Mouse (Mus musculus): ENCODE measurements around the gene Egfl8. TPM values are rescaled to one million over a fixed set of nuclear protein-coding genes. Genes with fewer than 3 reads are reported as not detected.

Egfl8 gene
- polyA plus RNA-seq, 1 experiment from 2014 or later: 7.0 TPM

DNA sequence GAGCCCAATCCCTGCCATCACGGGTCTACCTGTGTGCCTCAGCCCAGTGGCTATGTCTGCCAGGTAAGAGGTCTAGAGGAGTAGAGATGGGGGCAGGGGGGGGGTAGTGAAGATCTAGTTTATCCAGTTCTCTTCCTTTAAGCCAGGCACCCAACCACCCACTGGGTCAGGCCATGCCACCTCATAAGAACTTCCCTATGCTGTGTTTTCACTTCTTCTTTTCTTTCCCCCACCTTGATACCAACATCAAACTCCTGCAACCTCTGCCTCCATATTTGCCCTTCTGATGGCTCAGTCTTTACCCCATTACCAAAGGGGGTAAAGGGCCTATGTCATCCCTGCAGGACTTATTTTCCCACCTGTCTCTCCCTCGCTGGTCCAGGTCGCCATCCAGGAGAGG is 37.7 kb downstream of the Egfl8 start:
- WGBS: 88% methylated on average over 3 of the region's 3 CpGs
- H3K4me3 ChIP-seq (replicated peaks; ENCODE audit: low read length): no peak overlapping the region
- H3K27me3 ChIP-seq (replicated peaks; ENCODE audit: control insufficient read depth, insufficient read depth, low read length): no peaks in the 10 kb centered on the region
- H3K36me3 ChIP-seq (ENCODE audit: control insufficient read depth, insufficient read depth): no peaks in the 10 kb centered on the region
- H3K27ac ChIP-seq (ENCODE audit: low read length): no peak overlapping the region
- no peak for ATAC-seq
- no peaks in the 10 kb centered on the region for H3K9me3 ChIP-seq (ENCODE audit: control insufficient read depth, low read length)
- H3K4me1 ChIP-seq (replicated peaks; ENCODE audit: control insufficient read depth, insufficient read depth, low read length): no peaks in the 10 kb centered on the region
- no peak overlapping the region for H3K9ac ChIP-seq (replicated peaks; ENCODE audit: low read depth, low read length)
- H3K4me2 ChIP-seq (ENCODE audit: low read length): no peak overlapping the region

DNA sequence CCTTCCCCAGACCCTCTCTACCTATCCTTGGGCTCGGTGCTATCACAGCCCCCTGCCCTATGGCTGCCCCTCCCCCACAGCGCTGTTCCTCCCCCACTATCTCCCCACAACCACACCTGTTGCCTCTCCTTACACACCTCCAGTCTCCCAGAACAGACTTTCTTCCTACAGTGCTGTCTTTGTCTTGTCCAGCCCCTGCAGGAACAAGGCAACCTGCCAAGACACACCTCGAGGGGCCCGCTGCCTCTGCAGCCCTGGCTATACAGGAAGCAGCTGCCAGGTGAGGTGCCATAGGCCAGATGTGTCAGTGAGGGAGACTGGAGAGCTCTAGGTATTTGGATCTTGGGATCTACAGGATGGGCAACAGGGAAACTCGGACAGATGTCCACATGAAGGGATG is 39.2 kb downstream of the Egfl8 start:
- Histone ChIP-seq H3K27ac (ENCODE audit: low read length) (no peak overlapping the region), H3K9me3 (ENCODE audit: control insufficient read depth, low read length) (no peaks in the 10 kb centered on the region), H3K36me3 (ENCODE audit: control insufficient read depth, insufficient read depth) (no peaks in the 10 kb centered on the region), H3K4me2 (ENCODE audit: low read length) (no peak overlapping the region), H3K4me3 (replicated peaks; ENCODE audit: low read length) (no peak overlapping the region), H3K4me1 (replicated peaks; ENCODE audit: control insufficient read depth, insufficient read depth, low read length) (no peaks in the 10 kb centered on the region), H3K27me3 (replicated peaks; ENCODE audit: control insufficient read depth, insufficient read depth, low read length) (no peaks in the 10 kb centered on the region), H3K9ac (replicated peaks; ENCODE audit: low read depth, low read length) (no peak overlapping the region)
- ATAC-seq: no peak
- 62% methylated on average over 5 of the region's 5 CpGs for WGBS

DNA sequence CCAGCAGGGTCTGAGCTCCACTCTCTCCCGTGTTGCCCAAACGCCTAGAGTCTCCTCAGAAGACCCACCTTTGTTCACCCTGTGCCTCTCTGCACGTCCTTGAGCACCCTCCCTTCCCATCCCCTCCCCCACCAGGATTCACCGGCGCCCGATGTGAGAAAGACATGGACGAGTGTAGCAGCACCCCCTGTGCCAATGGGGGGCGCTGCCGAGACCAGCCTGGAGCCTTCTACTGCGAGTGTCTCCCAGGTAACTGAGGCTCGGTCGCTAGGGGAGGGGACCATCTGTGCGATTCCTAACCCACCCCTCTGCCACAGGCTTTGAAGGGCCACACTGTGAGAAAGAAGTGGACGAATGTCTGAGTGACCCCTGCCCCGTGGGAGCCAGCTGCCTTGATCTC is 43.4 kb downstream of the Egfl8 start:
- ATAC-seq: no peak
- H3K4me1 ChIP-seq (replicated peaks; ENCODE audit: control insufficient read depth, insufficient read depth, low read length): no peaks in the 10 kb centered on the region

DNA sequence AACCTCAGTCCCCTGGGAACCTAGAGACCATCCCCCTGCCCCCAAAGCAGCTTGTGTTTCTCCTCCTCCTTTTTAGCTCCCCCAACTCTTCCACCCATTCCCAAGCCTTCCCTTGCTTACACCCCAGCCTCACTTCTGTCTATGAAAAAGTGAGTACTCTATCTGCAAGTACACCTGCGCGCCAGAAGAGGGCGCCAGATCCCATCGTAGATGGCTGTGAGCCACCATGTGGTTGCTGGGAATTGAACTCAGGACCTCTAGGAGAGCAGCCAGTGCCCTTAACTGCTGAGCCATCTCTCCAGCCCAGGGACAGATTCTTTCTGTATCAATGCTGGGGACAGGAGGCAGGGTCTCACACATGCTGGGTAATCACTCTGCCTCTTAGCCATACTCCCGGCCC is 43.9 kb downstream of the Egfl8 start:
- H3K4me2 ChIP-seq (ENCODE audit: low read length): no peak overlapping the region
- no peak for ATAC-seq
- no peaks in the 10 kb centered on the region for H3K9me3 ChIP-seq (ENCODE audit: control insufficient read depth, low read length)
- no peak overlapping the region for H3K4me3 ChIP-seq (replicated peaks; ENCODE audit: low read length)
- H3K27me3 ChIP-seq (replicated peaks; ENCODE audit: control insufficient read depth, insufficient read depth, low read length): no peaks in the 10 kb centered on the region
- no peak overlapping the region for H3K9ac ChIP-seq (replicated peaks; ENCODE audit: low read depth, low read length)
- H3K27ac ChIP-seq (ENCODE audit: low read length): no peak overlapping the region
- 16% methylated on average over 5 of the region's 5 CpGs for WGBS
- H3K36me3 ChIP-seq (ENCODE audit: control insufficient read depth, insufficient read depth): no peaks in the 10 kb centered on the region
- H3K4me1 ChIP-seq (replicated peaks; ENCODE audit: control insufficient read depth, insufficient read depth, low read length): no peaks in the 10 kb centered on the region

More for the DNA sequence above, 43.4 kb downstream of the Egfl8 start:
- Histone ChIP-seq H3K27me3 (replicated peaks; ENCODE audit: control insufficient read depth, insufficient read depth, low read length) (no peaks in the 10 kb centered on the region), H3K9me3 (ENCODE audit: control insufficient read depth, low read length) (no peaks in the 10 kb centered on the region), H3K9ac (replicated peaks; ENCODE audit: low read depth, low read length) (no peak overlapping the region), H3K27ac (ENCODE audit: low read length) (no peak overlapping the region), H3K36me3 (ENCODE audit: control insufficient read depth, insufficient read depth) (no peaks in the 10 kb centered on the region), H3K4me3 (replicated peaks; ENCODE audit: low read length) (no peak overlapping the region), H3K4me2 (ENCODE audit: low read length) (no peak overlapping the region)
- WGBS: 11% methylated on average over 15 of the region's 15 CpGs

DNA sequence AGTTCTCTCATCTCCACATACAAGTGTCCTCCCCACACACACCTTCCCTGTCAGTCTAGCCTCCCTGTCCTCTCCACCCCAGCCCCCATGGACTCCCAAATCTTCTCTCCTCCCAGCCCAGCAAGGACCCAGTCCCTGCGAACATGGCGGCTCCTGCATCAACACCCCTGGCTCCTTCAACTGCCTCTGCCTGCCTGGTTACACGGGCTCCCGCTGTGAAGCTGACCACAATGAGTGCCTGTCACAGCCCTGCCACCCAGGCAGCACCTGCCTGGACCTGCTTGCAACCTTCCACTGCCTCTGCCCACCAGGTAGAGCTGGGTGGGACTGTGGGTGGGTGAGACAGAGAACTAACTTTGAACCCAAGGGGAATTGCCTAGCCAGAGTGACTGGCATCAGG is 45.9 kb downstream of the Egfl8 start:
- no peak for ATAC-seq
- WGBS: 66% methylated on average over 4 of the region's 4 CpGs
- H3K36me3 ChIP-seq (ENCODE audit: control insufficient read depth, insufficient read depth): no peaks in the 10 kb centered on the region
- H3K27ac ChIP-seq (ENCODE audit: low read length): no peak overlapping the region
- H3K4me1 ChIP-seq (replicated peaks; ENCODE audit: control insufficient read depth, insufficient read depth, low read length): no peaks in the 10 kb centered on the region
- H3K4me2 ChIP-seq (ENCODE audit: low read length): no peak overlapping the region
- no peaks in the 10 kb centered on the region for H3K9me3 ChIP-seq (ENCODE audit: control insufficient read depth, low read length)
- peaks cover 3% of the 10 kb centered on the region; the same call in 1 of the 2 replicates for H3K27me3 ChIP-seq (replicated peaks; ENCODE audit: control insufficient read depth, insufficient read depth, low read length)
- no peak overlapping the region for H3K9ac ChIP-seq (replicated peaks; ENCODE audit: low read depth, low read length)
- no peak overlapping the region for H3K4me3 ChIP-seq (replicated peaks; ENCODE audit: low read length)

DNA sequence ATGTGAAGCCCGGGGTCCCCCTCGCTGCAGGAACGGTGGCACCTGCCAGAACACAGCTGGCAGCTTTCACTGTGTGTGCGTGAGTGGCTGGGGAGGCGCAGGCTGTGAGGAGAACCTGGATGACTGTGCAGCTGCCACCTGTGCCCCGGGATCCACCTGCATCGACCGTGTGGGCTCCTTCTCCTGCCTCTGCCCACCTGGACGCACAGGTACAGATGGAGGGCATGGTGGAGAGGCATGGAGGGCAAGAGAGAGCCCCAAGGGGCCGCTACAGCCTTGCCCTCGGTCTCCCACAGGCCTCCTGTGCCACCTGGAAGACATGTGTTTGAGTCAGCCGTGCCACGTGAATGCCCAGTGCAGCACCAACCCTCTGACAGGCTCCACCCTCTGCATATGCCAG is 47.4 kb downstream of the Egfl8 start:
- Histone ChIP-seq H3K4me2 (ENCODE audit: low read length) (no peak overlapping the region), H3K27me3 (replicated peaks; ENCODE audit: control insufficient read depth, insufficient read depth, low read length) (peaks cover 3% of the 10 kb centered on the region; the same call in 1 of the 2 replicates), H3K4me3 (replicated peaks; ENCODE audit: low read length) (no peak overlapping the region), H3K4me1 (replicated peaks; ENCODE audit: control insufficient read depth, insufficient read depth, low read length) (no peaks in the 10 kb centered on the region), H3K36me3 (ENCODE audit: control insufficient read depth, insufficient read depth) (no peaks in the 10 kb centered on the region), H3K27ac (ENCODE audit: low read length) (no peak overlapping the region), H3K9ac (replicated peaks; ENCODE audit: low read depth, low read length) (no peak overlapping the region), H3K9me3 (ENCODE audit: control insufficient read depth, low read length) (no peaks in the 10 kb centered on the region)
- 78% methylated on average over 13 of the region's 13 CpGs for WGBS
- ATAC-seq: no peak

DNA sequence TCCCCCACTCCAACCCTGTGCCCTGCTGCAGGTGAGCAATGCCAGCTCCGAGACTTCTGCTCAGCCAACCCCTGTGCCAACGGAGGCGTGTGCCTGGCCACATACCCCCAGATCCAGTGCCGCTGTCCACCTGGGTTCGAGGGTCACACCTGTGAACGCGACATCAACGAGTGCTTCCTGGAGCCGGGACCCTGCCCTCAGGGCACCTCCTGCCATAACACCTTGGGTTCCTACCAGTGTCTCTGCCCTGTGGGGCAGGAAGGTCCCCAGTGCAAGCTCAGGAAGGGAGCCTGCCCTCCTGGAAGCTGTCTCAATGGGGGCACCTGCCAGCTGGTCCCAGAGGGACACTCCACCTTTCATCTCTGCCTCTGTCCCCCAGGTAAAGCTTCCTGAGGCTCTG is 48.5 kb downstream of the Egfl8 start:
- Histone ChIP-seq H3K27ac (ENCODE audit: low read length) (no peak overlapping the region), H3K4me3 (replicated peaks; ENCODE audit: low read length) (no peak overlapping the region), H3K4me1 (replicated peaks; ENCODE audit: control insufficient read depth, insufficient read depth, low read length) (no peaks in the 10 kb centered on the region), H3K27me3 (replicated peaks; ENCODE audit: control insufficient read depth, insufficient read depth, low read length) (peaks cover 3% of the 10 kb centered on the region; the same call in 1 of the 2 replicates), H3K9me3 (ENCODE audit: control insufficient read depth, low read length) (no peaks in the 10 kb centered on the region), H3K36me3 (ENCODE audit: control insufficient read depth, insufficient read depth) (no peaks in the 10 kb centered on the region), H3K4me2 (ENCODE audit: low read length) (no peak overlapping the region), H3K9ac (replicated peaks; ENCODE audit: low read depth, low read length) (no peak overlapping the region)
- whole genome bisulfite sequencing: 65% methylated on average over 9 of the region's 9 CpGs
- no peak for ATAC-seq

DNA sequence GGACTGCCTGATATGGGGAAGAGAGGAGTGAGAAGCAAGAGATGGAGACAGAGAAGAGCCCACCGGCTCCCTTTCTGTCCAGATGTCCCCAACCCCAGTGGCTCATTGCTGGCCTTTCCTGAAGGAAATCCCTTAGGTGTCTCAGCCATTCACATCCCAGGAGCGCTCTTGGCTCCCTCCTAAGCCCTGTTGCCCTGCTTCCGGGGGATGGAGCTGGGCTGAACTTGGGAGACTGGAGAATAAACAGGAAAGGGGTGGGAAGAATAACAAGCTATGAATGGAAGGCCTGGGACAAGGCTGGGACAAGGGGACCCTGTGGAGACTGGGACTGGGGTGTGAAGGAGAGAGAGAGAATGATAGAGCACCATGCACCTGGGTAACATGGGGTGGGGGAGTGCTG is 51.0 kb downstream of the Egfl8 start:
- H3K4me2 ChIP-seq (ENCODE audit: low read length): no peak overlapping the region
- H3K27me3 ChIP-seq (replicated peaks; ENCODE audit: control insufficient read depth, insufficient read depth, low read length): peaks cover 3% of the 10 kb centered on the region; the same call in 1 of the 2 replicates
- no peak overlapping the region for H3K27ac ChIP-seq (ENCODE audit: low read length)
- H3K4me1 ChIP-seq (replicated peaks; ENCODE audit: control insufficient read depth, insufficient read depth, low read length): no peaks in the 10 kb centered on the region
- H3K9ac ChIP-seq (replicated peaks; ENCODE audit: low read depth, low read length): no peak overlapping the region
- no peak for ATAC-seq
- WGBS: 56% methylated on average over 3 of the region's 3 CpGs
- H3K9me3 ChIP-seq (ENCODE audit: control insufficient read depth, low read length): no peaks in the 10 kb centered on the region
- no peaks in the 10 kb centered on the region for H3K36me3 ChIP-seq (ENCODE audit: control insufficient read depth, insufficient read depth)
- H3K4me3 ChIP-seq (replicated peaks; ENCODE audit: low read length): no peak overlapping the region

DNA sequence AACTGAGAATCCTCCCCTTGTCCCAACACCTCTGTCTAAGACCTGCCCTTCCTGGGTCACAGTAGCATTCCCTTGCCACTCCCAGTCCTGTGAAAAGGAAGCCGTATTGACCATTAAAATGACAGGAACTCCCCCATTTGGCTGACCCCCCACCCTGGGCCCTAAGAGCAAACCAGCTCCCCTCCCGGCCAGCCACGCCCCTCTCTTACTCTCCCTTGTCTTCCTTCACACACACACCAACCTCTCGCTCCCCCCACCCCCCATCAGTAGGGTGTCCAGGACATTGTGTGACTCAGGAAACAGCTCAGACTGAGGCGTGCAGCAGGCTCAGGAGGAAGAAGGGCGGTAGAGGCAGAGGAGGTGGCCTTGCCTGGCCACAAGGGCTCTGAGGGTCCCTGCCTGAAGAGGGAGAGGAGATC is 51.8 kb downstream of the Egfl8 start, which contains the start of gene Notch4:
TSS of gene Notch4 (plus strand) at position 266 of the 419 bp plus-strand sequence.
- no peak within 1 kb of the TSS for H3K4me2 ChIP-seq (ENCODE audit: low read length)
- H3K27ac ChIP-seq (ENCODE audit: low read length): no peak within 1 kb of the TSS
- no peak for ATAC-seq
- no peaks in the 10 kb centered on the region for H3K9me3 ChIP-seq (ENCODE audit: control insufficient read depth, low read length)
- no peak within 1 kb of the TSS for H3K4me3 ChIP-seq (replicated peaks; ENCODE audit: low read length)
- H3K9ac ChIP-seq (replicated peaks; ENCODE audit: low read depth, low read length): no peak within 1 kb of the TSS
- 18% methylated on average over 6 of the region's 6 CpGs for WGBS
- H3K4me1 ChIP-seq (replicated peaks; ENCODE audit: control insufficient read depth, insufficient read depth, low read length): no peaks in the 10 kb centered on the region
- peaks cover 3% of the 10 kb centered on the region; the same call in 1 of the 2 replicates for H3K27me3 ChIP-seq (replicated peaks; ENCODE audit: control insufficient read depth, insufficient read depth, low read length)
- no peaks in the 10 kb centered on the region for H3K36me3 ChIP-seq (ENCODE audit: control insufficient read depth, insufficient read depth)

DNA sequence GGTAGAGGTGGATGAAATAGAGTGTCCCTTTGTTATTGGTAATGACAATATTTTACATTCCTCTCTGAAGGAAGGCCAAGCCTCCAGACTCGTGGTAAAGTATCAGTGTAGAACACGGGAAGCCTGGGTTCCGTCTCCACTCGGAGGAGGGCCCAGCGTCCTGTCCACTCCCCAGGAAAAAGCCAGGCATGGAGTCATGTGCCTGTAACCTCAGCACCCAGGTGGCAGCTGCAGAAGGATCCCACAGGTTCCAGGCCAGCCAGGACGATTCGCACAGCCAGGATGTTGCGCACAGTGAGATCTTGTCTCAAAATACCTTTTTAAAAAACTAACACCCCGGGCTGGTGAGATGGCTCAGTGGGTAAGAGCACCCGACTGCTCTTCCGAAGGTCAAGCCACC is 52.4 kb downstream of the Egfl8 start:
- Histone ChIP-seq H3K27ac (ENCODE audit: low read length) (no peak overlapping the region), H3K9me3 (ENCODE audit: control insufficient read depth, low read length) (no peaks in the 10 kb centered on the region), H3K9ac (replicated peaks; ENCODE audit: low read depth, low read length) (no peak overlapping the region), H3K4me1 (replicated peaks; ENCODE audit: control insufficient read depth, insufficient read depth, low read length) (no peaks in the 10 kb centered on the region), H3K4me2 (ENCODE audit: low read length) (no peak overlapping the region), H3K36me3 (ENCODE audit: control insufficient read depth, insufficient read depth) (no peaks in the 10 kb centered on the region), H3K4me3 (replicated peaks; ENCODE audit: low read length) (no peak overlapping the region), H3K27me3 (replicated peaks; ENCODE audit: control insufficient read depth, insufficient read depth, low read length) (peaks cover 3% of the 10 kb centered on the region; the same call in 1 of the 2 replicates)
- 72% methylated on average over 11 of the region's 11 CpGs for WGBS
- ATAC-seq: no peak
